Mouse (Mus musculus) ovary, postnatal 14 days (tissue): Measurements from ENCODE around the gene Rassf2.

Source experiments
- DNase-seq: peaks from one replicate; pipeline ENCODE4 v3.0.0; 2022; ENCODE audit warnings: low spot score

The Rassf2 gene

GRCm38 (mm10) chr2:131954835-131955234 lies 75.2 kb downstream of the Rassf2 start:
- no peak for DNase-seq

DNA sequence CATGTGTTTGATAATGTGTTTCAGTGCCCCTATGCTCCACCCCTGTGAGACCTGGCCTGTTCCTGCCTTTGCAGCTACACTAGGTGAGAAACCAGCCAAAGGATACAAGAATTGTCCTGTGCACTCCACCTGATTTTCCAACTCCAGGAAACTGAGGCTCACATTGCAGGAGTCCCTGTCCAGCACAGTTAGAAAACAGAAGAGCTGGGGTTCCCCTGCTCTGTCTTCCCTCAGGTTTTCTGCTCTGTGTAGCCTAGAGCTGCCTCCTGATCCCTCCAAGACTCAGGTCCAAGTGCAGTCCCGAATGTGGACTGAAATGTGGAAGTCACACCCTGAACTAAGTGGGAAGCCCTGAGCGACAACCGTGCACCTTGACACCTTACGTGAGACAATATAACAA lies 76.3 kb downstream of the Rassf2 start:
- no peak for DNase-seq

DNA sequence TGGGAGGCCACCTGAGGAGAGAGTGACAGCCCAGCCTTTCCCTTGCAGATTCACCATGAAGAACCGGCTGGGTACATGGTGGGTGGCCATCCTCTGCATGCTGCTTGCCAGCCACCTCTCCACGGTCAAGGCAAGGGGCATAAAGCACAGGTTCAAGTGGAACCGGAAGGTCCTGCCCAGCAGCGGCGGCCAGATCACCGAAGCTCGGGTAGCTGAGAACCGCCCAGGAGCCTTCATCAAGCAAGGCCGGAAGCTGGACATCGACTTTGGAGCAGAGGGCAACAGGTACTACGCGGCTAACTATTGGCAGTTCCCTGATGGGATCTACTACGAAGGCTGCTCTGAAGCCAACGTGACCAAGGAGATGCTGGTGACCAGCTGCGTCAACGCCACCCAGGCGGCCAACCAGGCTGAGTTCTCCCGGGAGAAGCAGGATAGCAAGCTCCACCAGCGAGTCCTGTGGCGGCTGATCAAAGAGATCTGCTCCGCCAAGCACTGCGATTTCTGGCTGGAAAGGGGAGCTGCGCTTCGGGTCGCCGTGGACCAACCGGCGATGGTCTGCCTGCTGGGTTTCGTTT lies 77.0 kb downstream of the Rassf2 start:
- DNase-seq, result no peak

GRCm38 (mm10) chr2:131952456-131952855 lies 77.6 kb downstream of the Rassf2 start:
- DNase-seq, result no peak

DNA sequence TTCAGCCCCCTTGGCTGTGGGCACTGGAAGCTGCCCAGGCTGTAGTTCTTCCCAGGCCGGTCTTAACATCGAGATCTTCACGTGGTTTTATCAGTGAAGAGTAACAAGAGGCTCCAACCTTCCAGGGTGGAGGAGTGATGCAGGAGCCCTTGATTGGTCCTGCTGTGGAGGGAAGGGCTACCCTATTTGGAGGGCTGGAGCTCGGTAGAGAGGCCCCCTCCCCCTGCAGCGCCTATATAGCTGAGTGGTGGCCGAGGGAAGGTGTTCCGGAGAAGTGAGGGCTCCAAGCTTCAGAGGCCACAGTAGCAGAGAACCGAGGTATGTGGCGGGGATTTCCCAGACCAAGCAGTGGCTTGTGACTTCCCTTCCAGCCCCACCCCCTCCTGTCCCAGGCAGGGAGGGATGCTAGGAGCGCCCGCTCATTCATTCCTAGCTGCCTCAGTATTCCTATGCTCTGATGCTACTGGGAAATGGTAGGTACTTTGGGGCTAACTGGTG lies 79.4 kb downstream of the Rassf2 start, which contains the start of gene Prnd:
Prnd (plus strand) TSS at position 264 of the 498 bp plus-strand sequence.
- no peak for DNase-seq

- DNase-seq, result no peak
Measured at GRCm38 (mm10) chr2:131949767-131950597, 80.1 kb downstream of the Rassf2 start.

DNA sequence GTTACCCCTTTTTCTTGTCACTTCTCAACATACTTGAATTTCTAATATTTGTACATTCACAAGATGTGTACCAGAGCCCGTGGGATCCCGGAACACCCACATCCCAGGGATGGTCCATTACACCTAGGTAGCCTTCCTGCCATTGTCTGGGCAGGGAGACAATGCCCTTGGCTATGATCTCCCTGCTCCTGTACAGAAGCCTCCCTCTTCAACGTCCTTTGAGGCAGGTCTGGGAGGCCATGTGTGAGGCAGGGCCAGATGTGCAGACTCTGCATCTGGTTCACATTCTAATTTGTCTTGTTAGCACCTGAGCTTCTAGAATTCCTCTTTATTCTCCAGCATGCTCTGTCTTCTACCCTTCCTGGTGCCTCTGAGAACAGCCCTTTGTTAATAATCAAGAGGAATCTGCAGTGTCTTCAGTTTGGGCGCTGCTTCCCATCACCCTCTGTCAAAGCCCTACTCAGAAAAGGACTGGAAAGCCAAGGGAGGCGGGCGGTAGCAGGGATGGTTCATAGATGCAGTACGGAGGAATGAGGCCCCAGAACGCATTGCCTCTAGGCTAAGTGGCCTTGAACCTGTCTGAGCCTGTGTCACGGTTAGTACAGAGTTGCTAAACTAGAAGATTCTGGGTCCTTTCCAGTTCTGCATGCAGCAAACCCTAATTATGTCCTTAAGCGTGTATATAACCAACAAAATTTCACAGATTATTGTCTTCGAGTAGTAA lies 81.0 kb downstream of the Rassf2 start:
- DNase-seq, result no peak

GRCm38 (mm10) chr2:131948156-131948555 lies 81.9 kb downstream of the Rassf2 start:
- no peak for DNase-seq

DNA sequence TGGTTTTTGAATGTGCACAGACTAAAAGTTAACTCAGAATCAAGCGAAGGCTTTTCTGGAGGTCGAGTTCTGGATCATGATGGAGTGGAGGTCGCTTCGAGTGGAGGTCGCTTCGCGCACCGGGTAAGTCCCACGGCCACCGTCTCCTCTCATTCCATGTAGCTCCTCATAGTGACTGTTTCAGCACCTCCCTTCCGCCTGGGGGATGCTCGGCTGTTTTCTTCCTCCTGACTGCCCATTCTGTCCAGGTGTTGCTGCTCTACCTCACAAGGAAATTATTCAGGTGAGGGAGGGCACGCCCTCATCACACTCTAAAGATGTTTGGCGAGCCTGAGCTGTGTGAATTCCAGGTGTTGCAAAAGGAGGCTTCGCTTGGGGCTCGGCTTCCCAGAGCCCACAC lies 83.7 kb downstream of the Rassf2 start:
- DNase-seq, result no peak

GRCm38 (mm10) chr2:131945765-131946164 lies 84.3 kb downstream of the Rassf2 start:
- no peak for DNase-seq

- DNase-seq, result no peak
Measured at GRCm38 (mm10) chr2:131945225-131945624, 84.8 kb downstream of the Rassf2 start.

DNA sequence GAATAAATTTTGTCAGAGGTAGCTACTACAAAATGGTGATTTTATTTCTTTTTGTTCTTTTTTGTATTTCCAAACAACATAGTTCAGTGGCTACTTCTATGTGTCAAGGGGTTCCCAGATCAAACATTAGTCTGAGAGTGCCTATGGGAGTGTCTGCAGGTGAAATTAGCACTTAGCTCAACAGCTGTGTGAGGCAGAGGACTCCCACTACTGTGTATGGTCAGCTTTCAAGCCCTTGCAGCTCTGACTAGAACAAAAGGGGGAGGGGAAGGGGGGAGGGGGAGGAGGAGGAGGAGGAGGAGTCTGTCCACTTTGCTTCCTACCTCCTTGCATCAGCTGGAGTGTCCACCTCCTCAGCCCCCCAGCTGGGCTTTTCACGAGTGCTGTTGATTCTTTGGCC lies 85.7 kb downstream of the Rassf2 start:
- no peak for DNase-seq

- no peak for DNase-seq
Measured at GRCm38 (mm10) chr2:131941501-131941900, 88.6 kb downstream of the Rassf2 start.

- no peak for DNase-seq
Measured at GRCm38 (mm10) chr2:131940506-131940905, 89.6 kb downstream of the Rassf2 start.
